Mouse (Mus musculus): ENCODE results near the gene Lamp3. TPM values are rescaled to one million over a fixed set of nuclear protein-coding genes. Genes with fewer than 3 reads are reported as not detected.
"Not testable (repeated sequence)": the region's sequence is repeated elsewhere in the genome, so short reads cannot be mapped to it uniquely, and the experiment has no call there.

Lamp3 gene
- polyA plus RNA-seq (2015; fragmentation: Nextera tagmentation; extraction: Ambion mirVana), result 0.04 and 0.11 TPM in 2 replicates

DNA sequence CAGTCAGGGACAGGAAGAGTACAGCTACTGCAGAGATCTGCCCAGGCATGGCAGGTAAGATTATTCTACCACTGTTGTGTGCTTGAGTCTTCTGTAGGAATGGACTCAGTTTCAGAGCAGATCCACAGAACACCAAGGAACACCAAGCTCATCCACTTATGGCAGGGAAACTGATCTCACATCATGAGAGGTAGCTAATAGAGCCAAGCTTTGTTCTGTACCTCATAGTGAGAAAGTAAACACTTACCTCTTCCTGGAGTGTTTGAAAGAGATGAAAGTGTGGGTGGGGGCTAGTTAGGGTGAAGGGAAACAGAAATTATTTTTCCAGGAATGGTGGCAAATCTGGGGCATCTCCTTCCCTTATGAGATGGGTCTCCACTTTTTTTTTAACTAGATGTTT lies at the start of gene Lamp3:
Gene Lamp3 (minus strand): TSS at position 160 of the 400 bp plus-strand sequence.
- ATAC-seq (ENCODE audit: extremely low read depth, insufficient number of reproducible peaks, low FRiP score, low TSS enrichment), result no peak
- H3K9me3 ChIP-seq, result no peaks in the 10 kb centered on the region
- no peak within 1 kb of the TSS for H3K4me3 ChIP-seq
- H3K4me2 ChIP-seq, result no peak within 1 kb of the TSS
- H3K27me3 ChIP-seq (replicated peaks), result no peaks in the 10 kb centered on the region
- no peaks in the 10 kb centered on the region for H3K36me3 ChIP-seq
- no peak within 1 kb of the TSS for H3K27ac ChIP-seq (replicated peaks)
- H3K4me1 ChIP-seq, result no peaks in the 10 kb centered on the region
- no peak within 1 kb of the TSS for H3K9ac ChIP-seq

- H3K4me2 ChIP-seq, result no peak overlapping the region
- 76% methylated on average over 1 of the region's 1 CpGs for WGBS
- ATAC-seq (ENCODE audit: extremely low read depth, insufficient number of reproducible peaks, low FRiP score, low TSS enrichment), result no peak
- H3K27me3 ChIP-seq (replicated peaks), result no peaks in the 10 kb centered on the region
- H3K4me3 ChIP-seq, result no peak overlapping the region
- H3K4me1 ChIP-seq, result no peaks in the 10 kb centered on the region
- no peaks in the 10 kb centered on the region for H3K9me3 ChIP-seq
- H3K36me3 ChIP-seq, result no peaks in the 10 kb centered on the region
- H3K9ac ChIP-seq, result no peak overlapping the region
- H3K27ac ChIP-seq (replicated peaks), result no peak overlapping the region
Observed at GRCm38 (mm10) chr16:19732896-19733295, 26.7 kb upstream of the Lamp3 start.

GRCm38 (mm10) chr16:19724139-19724538 lies 18.0 kb upstream of the Lamp3 start:
- WGBS, result 32% methylated on average over 2 of the region's 2 CpGs
- H3K36me3 ChIP-seq, H3K9me3 ChIP-seq: not testable (repeated sequence)

GRCm38 (mm10) chr16:19720959-19721358 lies 14.8 kb upstream of the Lamp3 start:
- no peak overlapping the region for H3K27ac ChIP-seq (replicated peaks)
- no peaks in the 10 kb centered on the region for H3K4me1 ChIP-seq
- H3K9me3 ChIP-seq, result no peaks in the 10 kb centered on the region
- WGBS, result 28% methylated on average over 2 of the region's 2 CpGs
- H3K9ac ChIP-seq, result no peak overlapping the region
- H3K36me3 ChIP-seq, result no peaks in the 10 kb centered on the region
- H3K4me3 ChIP-seq, result no peak overlapping the region
- H3K27me3 ChIP-seq (replicated peaks), result no peaks in the 10 kb centered on the region
- no peak for ATAC-seq (ENCODE audit: extremely low read depth, insufficient number of reproducible peaks, low FRiP score, low TSS enrichment)
- no peak overlapping the region for H3K4me2 ChIP-seq

More at GRCm38 (mm10) chr16:19724139-19724538, 18.0 kb upstream of the Lamp3 start:
- not testable (repeated sequence) for H3K4me3 ChIP-seq; ATAC-seq (ENCODE audit: extremely low read depth, insufficient number of reproducible peaks, low FRiP score, low TSS enrichment); H3K4me2 ChIP-seq; H3K27me3 ChIP-seq (replicated peaks); H3K9ac ChIP-seq; H3K4me1 ChIP-seq; H3K27ac ChIP-seq (replicated peaks)

DNA sequence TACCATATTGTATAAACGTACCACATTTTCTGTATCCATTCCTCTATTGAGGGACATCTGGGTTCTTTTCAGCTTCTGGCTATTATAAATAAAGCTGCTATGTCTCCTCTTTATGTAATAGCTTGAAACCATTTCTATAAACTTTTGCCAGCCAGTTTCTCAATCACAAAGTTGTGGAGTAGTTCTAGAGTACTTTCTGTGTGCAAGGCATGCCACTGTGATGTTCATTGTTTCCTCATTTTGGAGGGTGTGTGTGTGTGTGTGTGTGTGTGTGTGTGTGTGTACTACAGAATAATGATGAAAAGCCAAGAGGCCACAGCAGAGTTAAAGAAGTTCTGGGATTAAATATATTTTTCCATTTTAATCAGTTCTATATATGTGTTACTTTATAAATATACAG lies 1.2 kb upstream of the Lamp3 start:
- no peak for ATAC-seq (ENCODE audit: extremely low read depth, insufficient number of reproducible peaks, low FRiP score, low TSS enrichment)
- WGBS, result 72% methylated on average over 1 of the region's 1 CpGs
- Histone ChIP-seq H3K4me2 (no peak overlapping the region), H3K9me3 (no peaks in the 10 kb centered on the region), H3K9ac (no peak overlapping the region), H3K4me3 (no peak overlapping the region), H3K27ac (replicated peaks) (no peak overlapping the region), H3K27me3 (replicated peaks) (no peaks in the 10 kb centered on the region), H3K36me3 (no peaks in the 10 kb centered on the region), H3K4me1 (no peaks in the 10 kb centered on the region)

GRCm38 (mm10) chr16:19699207-19699606 lies 7.0 kb downstream of the Lamp3 start:
- no peaks in the 10 kb centered on the region for H3K36me3 ChIP-seq
- H3K27me3 ChIP-seq (replicated peaks), result no peaks in the 10 kb centered on the region
- no peak overlapping the region for H3K4me3 ChIP-seq
- H3K9me3 ChIP-seq, result no peaks in the 10 kb centered on the region
- no peak for ATAC-seq (ENCODE audit: extremely low read depth, insufficient number of reproducible peaks, low FRiP score, low TSS enrichment)
- no peak overlapping the region for H3K4me2 ChIP-seq
- H3K9ac ChIP-seq, result no peak overlapping the region
- no peak overlapping the region for H3K27ac ChIP-seq (replicated peaks)
- H3K4me1 ChIP-seq, result no peaks in the 10 kb centered on the region

DNA sequence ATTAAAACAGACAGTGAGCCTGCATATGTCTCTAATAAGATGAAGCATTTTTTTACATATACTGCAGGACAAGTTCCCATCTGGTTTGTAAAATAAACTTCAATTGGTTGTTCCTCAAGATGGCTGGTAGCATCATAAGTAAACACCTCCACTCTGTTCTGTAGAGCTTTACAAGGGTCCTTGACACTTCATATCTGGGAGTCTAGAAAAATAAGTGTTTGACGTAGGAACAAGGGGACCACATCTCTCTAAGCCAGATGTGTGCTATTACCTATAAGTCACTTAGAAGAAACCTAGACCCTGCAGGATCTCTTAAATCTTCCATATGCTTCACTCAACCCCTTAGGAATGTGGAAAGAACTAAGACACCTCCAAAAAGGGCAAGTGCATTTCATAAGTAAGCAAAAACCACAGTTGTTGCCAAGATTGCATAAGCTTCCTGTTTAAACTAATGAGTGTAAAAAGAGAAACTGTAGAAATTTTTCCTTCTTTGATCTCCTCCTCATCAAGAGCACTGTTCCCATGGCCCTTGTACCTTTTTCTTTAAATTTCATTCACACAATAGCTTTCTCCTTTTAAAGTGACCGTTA lies 35.3 kb downstream of the Lamp3 start:
- Histone ChIP-seq H3K27me3 (replicated peaks) (no peaks in the 10 kb centered on the region), H3K4me3 (no peak overlapping the region), H3K4me2 (no peak overlapping the region), H3K27ac (replicated peaks) (no peak overlapping the region), H3K9ac (no peak overlapping the region), H3K4me1 (no peaks in the 10 kb centered on the region), H3K9me3 (no peaks in the 10 kb centered on the region), H3K36me3 (no peaks in the 10 kb centered on the region)
- ATAC-seq (ENCODE audit: extremely low read depth, insufficient number of reproducible peaks, low FRiP score, low TSS enrichment), result no peak
- 67% methylated on average over 2 of the region's 2 CpGs for WGBS

DNA sequence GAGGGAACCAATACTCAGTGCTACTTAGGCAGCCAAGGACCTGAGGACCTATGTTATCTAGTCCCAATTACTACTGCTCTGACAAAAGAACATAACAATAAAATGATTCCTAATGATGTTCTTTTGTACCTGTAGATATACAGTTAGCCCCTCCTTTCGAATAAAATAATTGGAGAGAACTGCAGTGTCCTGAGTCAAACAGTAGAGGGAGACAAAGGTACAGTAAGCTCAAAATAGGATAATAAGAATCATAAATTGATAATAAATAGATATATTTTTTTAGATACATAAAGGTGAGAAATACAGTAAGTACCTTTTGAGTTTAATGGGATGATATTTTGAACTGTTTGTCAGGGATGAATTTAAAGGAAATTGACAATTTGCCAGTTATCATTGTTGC lies 39.9 kb downstream of the Lamp3 start:
- H3K4me3 ChIP-seq, result no peak overlapping the region
- no peaks in the 10 kb centered on the region for H3K36me3 ChIP-seq
- H3K27me3 ChIP-seq (replicated peaks), result no peaks in the 10 kb centered on the region
- no peaks in the 10 kb centered on the region for H3K4me1 ChIP-seq
- no peak overlapping the region for H3K4me2 ChIP-seq
- H3K9me3 ChIP-seq, result 0 out of 2 replicates have a peak, but pooled peaks cover 5% of the 10 kb centered on the region
- no peak for ATAC-seq (ENCODE audit: extremely low read depth, insufficient number of reproducible peaks, low FRiP score, low TSS enrichment)
- no peak overlapping the region for H3K9ac ChIP-seq
- 40% methylated on average over 1 of the region's 1 CpGs for WGBS
- H3K27ac ChIP-seq (replicated peaks), result no peak overlapping the region

DNA sequence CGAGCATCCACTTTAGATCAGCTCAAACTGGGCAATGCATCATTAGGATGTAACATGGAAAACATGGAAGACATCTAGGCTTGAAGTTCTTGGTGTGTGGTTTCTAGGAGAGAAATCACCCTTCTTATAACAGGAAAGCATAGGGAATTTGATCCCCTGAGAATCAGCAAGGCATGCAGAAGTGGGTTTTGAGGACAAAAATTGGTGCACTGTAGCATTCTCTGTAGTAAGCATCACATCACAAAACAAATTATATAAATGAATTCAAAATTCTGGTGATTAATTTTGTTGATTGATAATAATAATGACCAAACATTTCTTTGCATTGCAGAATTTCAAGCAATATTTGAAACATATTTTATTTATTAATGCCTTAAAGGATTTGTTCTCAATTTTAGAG lies 76.4 kb downstream of the Lamp3 start, which contains the start of gene Olfr171:
Gene Olfr171 (minus strand): TSS at position 101 of the 400 bp plus-strand sequence.
- no peak within 1 kb of the TSS for H3K9ac ChIP-seq
- WGBS, result 68% methylated on average over 1 of the region's 1 CpGs
- no peaks in the 10 kb centered on the region for H3K4me1 ChIP-seq
- H3K36me3 ChIP-seq, result no peaks in the 10 kb centered on the region
- H3K27me3 ChIP-seq (replicated peaks), result no peaks in the 10 kb centered on the region
- H3K27ac ChIP-seq (replicated peaks), result no peak within 1 kb of the TSS
- H3K9me3 ChIP-seq, result no peaks in the 10 kb centered on the region; the same call in 1 of the 2 replicates
- H3K4me3 ChIP-seq, result no peak within 1 kb of the TSS
- no peak for ATAC-seq (ENCODE audit: extremely low read depth, insufficient number of reproducible peaks, low FRiP score, low TSS enrichment)
- no peak within 1 kb of the TSS for H3K4me2 ChIP-seq

- WGBS, result 75% methylated on average over 2 of the region's 2 CpGs
- not testable (repeated sequence) for H3K9me3 ChIP-seq; H3K36me3 ChIP-seq; H3K9ac ChIP-seq; H3K27ac ChIP-seq (replicated peaks); H3K4me2 ChIP-seq; H3K27me3 ChIP-seq (replicated peaks); H3K4me1 ChIP-seq; H3K4me3 ChIP-seq; ATAC-seq (ENCODE audit: extremely low read depth, insufficient number of reproducible peaks, low FRiP score, low TSS enrichment)
Observed at GRCm38 (mm10) chr16:19611782-19612181, 94.4 kb downstream of the Lamp3 start, which contains the start of gene Olfr170. Olfr170 (minus strand) TSS chr16:19611882.
